Mouse (Mus musculus) limb, embryonic 13.5 days (tissue): ENCODE measurements around the gene Nr5a2. TPM values are rescaled to one million over a fixed set of nuclear protein-coding genes. Genes with fewer than 3 reads are reported as not detected.

Experiments
- ATAC-seq: fragments of 200-750 bp; cut with Nextera tagmentation; 2 replicates; pipeline ENCODE4 v1.8.0; 2017; ENCODE audit warnings: low read depth, moderate number of reproducible peaks, moderate TSS enrichment; ENCODE audit not compliant: low FRiP score
- H3K27ac ChIP-seq: fragments of 300-500 bp; sonication (generic); 2 replicates; pipeline ENCODE4 v1.5.1; 2015; ENCODE audit warnings: inconsistent platforms, mild to moderate bottlenecking, moderate library complexity
- H3K27me3 ChIP-seq: fragments of 300-500 bp; sonication (generic); 2 replicates; pipeline ENCODE4 v1.6.1; 2015; ENCODE audit warnings: mild to moderate bottlenecking, inconsistent platforms
- H3K36me3 ChIP-seq: fragments of 300-500 bp; sonication (generic); 2 replicates; pipeline ENCODE4 v1.6.1; 2015; ENCODE audit warnings: inconsistent platforms, mild to moderate bottlenecking, moderate library complexity
- H3K4me1 ChIP-seq: fragments of 300-500 bp; sonication (generic); 2 replicates; pipeline ENCODE4 v1.6.1; 2015; ENCODE audit warnings: inconsistent platforms
- H3K4me2 ChIP-seq: fragments of 300-500 bp; sonication (generic); replicated peaks from 2 replicates; pipeline ENCODE4 v1.6.1; 2015; ENCODE audit warnings: inconsistent platforms, mild to moderate bottlenecking, moderate library complexity
- H3K4me3 ChIP-seq: fragments of 300-500 bp; sonication (generic); 2 replicates; pipeline ENCODE4 v1.5.1; 2015; ENCODE audit warnings: moderate library complexity, mild to moderate bottlenecking, inconsistent platforms
- H3K9ac ChIP-seq: fragments of 300-500 bp; sonication (generic); 2 replicates; pipeline ENCODE4 v1.6.1; 2015; ENCODE audit warnings: mild to moderate bottlenecking, inconsistent platforms
- H3K9me3 ChIP-seq: fragments of 300-500 bp; sonication (generic); 2 replicates; pipeline ENCODE4 v1.6.1; 2016; ENCODE audit warnings: inconsistent platforms
- WGBS: fragments of 180-500 bp; shearing (Covaris S2); methylation state at CpG from one replicate; pipeline ENCODE4 v1.1.7; 2015; 5-methylcytosine and 5-hydroxymethylcytosine counted together
- polyA plus RNA-seq: library from polyadenylated mRNA; unstranded; fragments of >200 nt; fragmentation: Nextera tagmentation; extraction: Ambion mirVana; gene quantifications from 2 replicates; pipeline ENCODE4 v1.2.1, GENCODE M21; 2015

The Nr5a2 gene
- polyA plus RNA-seq, 1 experiment from 2014 or later, result 0.31 TPM

DNA sequence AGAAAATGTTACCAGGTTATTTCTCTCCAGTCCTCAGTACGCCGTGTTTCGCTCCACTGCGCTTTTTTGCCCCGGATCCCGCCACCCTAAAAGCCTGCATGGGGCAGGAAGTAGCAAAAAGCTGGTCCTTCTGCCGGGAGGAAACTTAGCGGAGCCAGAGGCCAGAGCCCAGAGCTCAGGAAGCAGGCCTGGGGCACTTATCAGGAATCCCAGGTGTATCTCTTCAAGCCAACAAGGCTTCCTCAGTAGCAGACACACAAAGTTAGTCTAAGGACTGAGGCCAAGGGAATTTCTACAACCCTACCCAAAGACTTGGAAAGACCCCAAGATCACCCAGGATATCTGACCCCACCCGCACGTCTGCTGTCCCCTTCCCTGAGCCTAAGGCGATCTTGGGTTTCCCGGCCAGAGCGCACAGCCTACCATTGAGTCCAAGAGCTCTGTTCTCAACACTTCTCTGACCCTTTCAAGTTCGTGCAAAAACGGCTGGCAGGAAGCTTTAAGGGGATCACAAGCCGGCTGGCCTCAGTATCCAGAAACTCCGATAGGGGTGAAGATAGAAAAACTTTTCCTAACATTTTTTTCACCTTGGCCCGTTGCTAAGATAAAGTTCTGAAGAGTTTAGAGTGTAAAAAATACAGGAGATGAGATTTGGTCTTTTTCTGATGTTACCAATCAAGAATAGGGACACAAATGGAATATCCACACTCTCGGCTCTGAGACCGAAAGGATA, 12.7 kb downstream of the Nr5a2 start:
- peak overlapping the region; percentile 54 for H3K4me3 ChIP-seq
- peak overlapping the region; percentile 93 for H3K4me2 ChIP-seq
- H3K4me1 ChIP-seq, result peaks cover 37% of the 10 kb centered on the region
- no peaks in the 10 kb centered on the region for H3K36me3 ChIP-seq
- no peak overlapping the region for H3K9ac ChIP-seq
- no peak overlapping the region for H3K27ac ChIP-seq
- 1% methylated on average over 20 of the region's 20 CpGs for WGBS
- no peak for ATAC-seq
- H3K27me3 ChIP-seq, result peaks cover 94% of the 10 kb centered on the region
- no peaks in the 10 kb centered on the region for H3K9me3 ChIP-seq

GRCm38 (mm10) chr1:136946806-136947393, 13.3 kb downstream of the Nr5a2 start:
- Histone ChIP-seq H3K9ac (no peak overlapping the region), H3K36me3 (no peaks in the 10 kb centered on the region), H3K27me3 (peaks cover 88% of the 10 kb centered on the region), H3K27ac (no peak overlapping the region), H3K4me1 (peaks cover 32% of the 10 kb centered on the region), H3K4me2 (peak overlapping the region; percentile 93), H3K9me3 (no peaks in the 10 kb centered on the region), H3K4me3 (peak overlapping the region; percentile 54)
- WGBS, result 1% methylated on average over 18 of the region's 18 CpGs
- no peak for ATAC-seq

DNA sequence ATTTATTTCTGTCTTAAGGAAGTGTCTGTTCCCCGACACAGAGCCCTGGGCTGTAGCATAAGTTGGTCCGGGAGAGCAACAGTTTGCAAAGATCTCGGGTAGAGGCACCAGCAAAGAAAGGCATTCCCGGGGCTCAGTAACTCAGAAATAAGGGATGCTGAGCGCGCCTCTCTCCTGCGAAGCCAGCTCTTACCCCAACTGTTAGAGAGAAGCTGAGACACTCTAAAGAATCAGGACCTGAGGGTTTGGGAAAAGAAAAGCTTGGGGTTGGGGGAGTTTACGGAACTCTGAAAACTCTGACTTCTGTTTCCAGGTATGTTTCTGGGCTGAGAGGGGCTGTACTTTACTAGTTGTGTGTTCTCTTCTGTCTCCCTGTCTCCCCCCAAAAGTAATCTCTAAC, 13.8 kb downstream of the Nr5a2 start:
- Histone ChIP-seq H3K4me3 (0 out of 2 replicates have a peak overlapping the region, but pooled peaks have one; percentile 54), H3K4me2 (peak overlapping the region; percentile 93; the same call in 1 of the 2 replicates), H3K4me1 (peaks cover 32% of the 10 kb centered on the region), H3K9me3 (no peaks in the 10 kb centered on the region), H3K27me3 (peaks cover 83% of the 10 kb centered on the region), H3K36me3 (no peaks in the 10 kb centered on the region), H3K27ac (no peak overlapping the region), H3K9ac (no peak overlapping the region)
- 2% methylated on average over 8 of the region's 8 CpGs for WGBS
- no peak for ATAC-seq

DNA sequence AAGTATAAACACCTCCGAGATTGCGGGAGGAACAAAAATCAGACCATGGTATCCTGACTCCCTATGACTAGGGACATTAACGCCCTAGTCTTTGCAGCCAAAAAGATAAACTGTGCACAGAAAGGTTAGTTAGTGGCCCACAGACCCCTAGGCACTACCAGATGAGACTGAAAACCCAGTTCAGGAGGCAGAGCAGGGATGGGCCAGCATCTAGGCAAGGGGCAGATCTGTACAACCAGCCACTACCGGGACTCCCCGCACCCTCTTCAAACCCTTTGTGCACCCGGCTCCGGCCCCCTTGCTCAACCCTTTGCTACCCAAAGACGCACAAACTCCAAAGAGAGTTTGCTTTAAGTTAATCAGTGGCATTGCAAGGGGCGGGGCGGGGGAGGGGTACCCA, 14.4 kb downstream of the Nr5a2 start:
- H3K4me3 ChIP-seq, result no peak overlapping the region
- no peaks in the 10 kb centered on the region for H3K9me3 ChIP-seq
- no peaks in the 10 kb centered on the region for H3K36me3 ChIP-seq
- 0 out of 2 replicates have a peak overlapping the region, but pooled peaks have one; percentile 23 for H3K4me2 ChIP-seq
- no peak for ATAC-seq
- peaks cover 32% of the 10 kb centered on the region for H3K4me1 ChIP-seq
- H3K27ac ChIP-seq, result no peak overlapping the region
- WGBS, result 3% methylated on average over 10 of the region's 10 CpGs
- peaks cover 78% of the 10 kb centered on the region for H3K27me3 ChIP-seq
- no peak overlapping the region for H3K9ac ChIP-seq

DNA sequence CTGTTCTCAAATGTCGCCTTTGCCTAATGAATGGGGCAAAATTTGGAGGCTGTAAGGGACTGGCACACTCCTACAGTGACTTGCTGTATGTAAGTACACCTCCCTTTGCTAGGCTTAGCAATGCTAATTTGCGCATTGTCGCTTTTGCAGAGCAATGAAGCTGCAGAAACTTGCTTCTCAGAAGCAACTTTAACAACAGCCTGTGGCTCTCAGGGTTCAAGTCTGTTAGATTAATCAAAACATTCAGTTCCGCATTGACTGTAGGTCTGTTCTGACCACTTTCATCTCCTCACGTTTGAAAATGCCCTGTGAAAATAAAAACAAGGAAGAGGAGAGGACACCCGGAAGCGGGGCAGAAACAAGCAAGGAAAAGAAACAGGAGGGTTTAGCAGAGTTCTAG, 14.8 kb downstream of the Nr5a2 start:
- Histone ChIP-seq H3K9ac (no peak overlapping the region), H3K9me3 (no peaks in the 10 kb centered on the region), H3K4me2 (no peak overlapping the region), H3K27me3 (peaks cover 75% of the 10 kb centered on the region), H3K4me1 (peaks cover 32% of the 10 kb centered on the region), H3K27ac (no peak overlapping the region), H3K36me3 (no peaks in the 10 kb centered on the region), H3K4me3 (no peak overlapping the region)
- WGBS, result 6% methylated on average over 7 of the region's 7 CpGs
- ATAC-seq, result no peak

GRCm38 (mm10) chr1:136940603-136941002, 19.6 kb downstream of the Nr5a2 start:
- ATAC-seq, result no peak
- WGBS, result 86% methylated on average over 5 of the region's 5 CpGs
- H3K9me3 ChIP-seq, result no peaks in the 10 kb centered on the region

GRCm38 (mm10) chr1:136939220-136939619, 21.0 kb downstream of the Nr5a2 start:
- Histone ChIP-seq H3K4me3 (no peak overlapping the region), H3K4me1 (peaks cover 4% of the 10 kb centered on the region; the same call in 1 of the 2 replicates), H3K4me2 (no peak overlapping the region), H3K36me3 (no peaks in the 10 kb centered on the region), H3K27me3 (peaks cover 14% of the 10 kb centered on the region), H3K27ac (no peak overlapping the region), H3K9me3 (no peaks in the 10 kb centered on the region), H3K9ac (no peak overlapping the region)
- no peak for ATAC-seq
- 72% methylated on average over 1 of the region's 1 CpGs for WGBS

More at GRCm38 (mm10) chr1:136940603-136941002, 19.6 kb downstream of the Nr5a2 start:
- H3K4me3 ChIP-seq, result no peak overlapping the region
- H3K27me3 ChIP-seq, result peaks cover 27% of the 10 kb centered on the region
- no peaks in the 10 kb centered on the region for H3K36me3 ChIP-seq
- H3K4me1 ChIP-seq, result no peaks in the 10 kb centered on the region; the same call in 1 of the 2 replicates
- no peak overlapping the region for H3K27ac ChIP-seq
- no peak overlapping the region for H3K4me2 ChIP-seq
- no peak overlapping the region for H3K9ac ChIP-seq

DNA sequence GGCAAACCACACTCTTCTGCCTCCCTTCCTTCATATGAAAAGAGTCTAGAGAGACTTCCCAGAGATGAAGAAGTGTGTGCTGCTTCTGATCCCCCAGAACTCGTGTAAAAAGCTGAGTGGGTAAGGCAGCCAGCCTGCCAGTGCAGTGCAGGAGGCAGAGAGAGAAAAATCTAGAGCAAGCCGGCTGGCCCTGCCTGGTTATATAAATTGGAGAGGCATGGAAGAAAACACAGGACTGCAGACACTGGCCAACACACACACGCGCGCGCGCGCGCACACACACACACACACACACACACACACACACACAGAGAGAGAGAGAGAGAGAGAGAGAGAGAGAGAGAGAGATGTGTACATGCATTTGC, 24.3 kb downstream of the Nr5a2 start:
- Histone ChIP-seq H3K4me3 (no peak overlapping the region), H3K4me2 (no peak overlapping the region), H3K9me3 (no peaks in the 10 kb centered on the region), H3K27ac (no peak overlapping the region), H3K36me3 (no peaks in the 10 kb centered on the region), H3K4me1 (peaks cover 7% of the 10 kb centered on the region; the same call in 1 of the 2 replicates), H3K27me3 (peaks cover 2% of the 10 kb centered on the region; the same call in 1 of the 2 replicates), H3K9ac (no peak overlapping the region)
- whole genome bisulfite sequencing, result 84% methylated on average over 9 of the region's 9 CpGs
- no peak for ATAC-seq

DNA sequence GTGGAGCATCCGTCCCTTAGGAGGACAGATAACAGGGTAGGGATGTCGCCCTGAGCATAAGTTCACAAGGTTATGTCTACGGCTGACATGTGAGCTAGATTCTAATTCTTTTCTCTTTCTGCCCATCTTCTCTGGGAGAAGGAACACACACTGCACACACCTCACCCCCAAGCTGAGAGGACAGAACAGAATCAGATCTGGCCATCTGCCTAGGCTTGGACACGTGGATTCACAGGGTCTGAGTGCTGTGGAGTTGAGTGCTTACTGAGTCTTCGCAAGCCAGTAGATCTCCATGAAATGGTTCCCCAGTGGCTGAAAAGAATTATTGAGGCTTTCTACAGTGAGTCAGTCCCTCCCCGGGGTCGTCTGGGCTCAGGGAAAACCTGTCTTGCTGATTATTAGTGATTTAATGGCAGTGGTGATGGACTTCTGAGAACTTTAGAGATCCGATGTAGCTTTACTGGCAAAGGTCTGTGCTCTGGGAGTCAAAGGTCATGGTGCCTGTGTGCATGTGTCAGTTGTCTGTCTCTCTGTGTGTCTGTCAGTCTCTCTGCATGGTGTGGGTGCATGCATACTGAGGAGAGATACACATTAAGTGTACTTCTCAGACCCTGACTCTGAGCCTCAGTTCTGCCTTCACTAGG, 24.8 kb downstream of the Nr5a2 start:
- Histone ChIP-seq H3K9ac (no peak overlapping the region), H3K27me3 (no peaks in the 10 kb centered on the region; the same call in 1 of the 2 replicates), H3K9me3 (no peaks in the 10 kb centered on the region)

GRCm38 (mm10) chr1:136934051-136934450, 26.2 kb downstream of the Nr5a2 start:
- Histone ChIP-seq H3K36me3 (no peaks in the 10 kb centered on the region), H3K27ac (no peak overlapping the region), H3K4me3 (no peak overlapping the region), H3K9ac (no peak overlapping the region), H3K27me3 (no peaks in the 10 kb centered on the region), H3K4me2 (no peak overlapping the region), H3K4me1 (peaks cover 7% of the 10 kb centered on the region; the same call in 1 of the 2 replicates), H3K9me3 (no peaks in the 10 kb centered on the region)
- WGBS, result 95% methylated on average over 10 of the region's 10 CpGs
- ATAC-seq, result no peak

More for the DNA sequence above, 24.8 kb downstream of the Nr5a2 start:
- WGBS, result 48% methylated on average over 8 of the region's 8 CpGs
- ATAC-seq, result no peak
- Histone ChIP-seq H3K4me2 (no peak overlapping the region), H3K36me3 (no peaks in the 10 kb centered on the region), H3K4me3 (no peak overlapping the region), H3K27ac (no peak overlapping the region), H3K4me1 (peaks cover 7% of the 10 kb centered on the region; the same call in 1 of the 2 replicates)

GRCm38 (mm10) chr1:136931026-136931425, 29.2 kb downstream of the Nr5a2 start:
- 90% methylated on average over 5 of the region's 5 CpGs for WGBS
- Histone ChIP-seq H3K27me3 (no peaks in the 10 kb centered on the region), H3K4me2 (no peak overlapping the region), H3K27ac (no peak overlapping the region), H3K9me3 (no peaks in the 10 kb centered on the region), H3K9ac (no peak overlapping the region), H3K4me1 (peaks cover 16% of the 10 kb centered on the region; the same call in 1 of the 2 replicates), H3K36me3 (no peaks in the 10 kb centered on the region), H3K4me3 (no peak overlapping the region)
- ATAC-seq, result no peak

GRCm38 (mm10) chr1:136929743-136930142, 30.5 kb downstream of the Nr5a2 start:
- 92% methylated on average over 6 of the region's 6 CpGs for WGBS
- no peak overlapping the region for H3K9ac ChIP-seq
- H3K4me2 ChIP-seq, result no peak overlapping the region
- H3K27ac ChIP-seq, result no peak overlapping the region
- H3K27me3 ChIP-seq, result no peaks in the 10 kb centered on the region
- no peaks in the 10 kb centered on the region for H3K9me3 ChIP-seq
- no peaks in the 10 kb centered on the region for H3K36me3 ChIP-seq
- peaks cover 16% of the 10 kb centered on the region; the same call in 1 of the 2 replicates for H3K4me1 ChIP-seq
- ATAC-seq, result no peak
- H3K4me3 ChIP-seq, result no peak overlapping the region
